Mouse (Mus musculus): ENCODE measurements around the gene Olfr954. TPM values are rescaled to one million over a fixed set of nuclear protein-coding genes. Genes with fewer than 3 reads are reported as not detected.

Gene Olfr954
- not detected for total RNA-seq (2021)

GRCm38 (mm10) chr9:39456401-39456800 lies at the start of gene Olfr954:
Olfr954 (plus strand) TSS chr9:39456701.
- intact Hi-C loops (cut with DNase I), result no loop called here
- no peak for DNase-seq (ENCODE audit: low spot score in 2 of 2)

- DNase-seq (ENCODE audit: low spot score in 2 of 2), result no peak
- intact Hi-C loops (cut with DNase I), result no loop called here
These were observed 29.5 kb upstream of the Olfr954 start, which contains the start of gene Olfr952 for GRCm38 (mm10) chr9:39427048-39427447. Olfr952 (minus strand) TSS chr9:39427148.

DNA sequence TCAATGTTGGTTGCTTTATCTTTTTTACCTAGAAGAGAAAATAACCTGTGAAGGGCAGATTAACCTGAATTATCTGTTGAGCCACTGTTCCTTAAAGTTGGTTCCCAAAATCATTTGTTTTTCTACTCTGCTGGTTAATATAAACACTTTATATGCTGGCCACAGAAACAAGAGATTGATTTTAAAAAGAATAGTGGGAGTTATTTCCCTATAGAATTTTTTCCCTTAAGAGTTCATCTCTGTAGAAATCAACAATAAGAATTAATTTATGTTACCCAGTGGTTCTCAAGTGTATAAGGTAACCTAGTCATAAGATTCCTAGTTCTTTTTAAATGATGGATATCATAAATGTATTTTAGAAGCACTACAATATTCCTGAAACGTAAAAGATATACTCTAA lies 15.3 kb downstream of the Olfr954 start, which contains the start of gene Olfr955:
Gene Olfr955, minus strand, starts transcription at position 101 of the 400 bp plus-strand sequence.
- DNase-seq (ENCODE audit: low spot score in 2 of 2), result no peak
- intact Hi-C loops (cut with DNase I), result loop anchor here (2.0 kb wide), 1 partner anchor 39 kb away; no protein-coding TSS in a partner anchor

DNA sequence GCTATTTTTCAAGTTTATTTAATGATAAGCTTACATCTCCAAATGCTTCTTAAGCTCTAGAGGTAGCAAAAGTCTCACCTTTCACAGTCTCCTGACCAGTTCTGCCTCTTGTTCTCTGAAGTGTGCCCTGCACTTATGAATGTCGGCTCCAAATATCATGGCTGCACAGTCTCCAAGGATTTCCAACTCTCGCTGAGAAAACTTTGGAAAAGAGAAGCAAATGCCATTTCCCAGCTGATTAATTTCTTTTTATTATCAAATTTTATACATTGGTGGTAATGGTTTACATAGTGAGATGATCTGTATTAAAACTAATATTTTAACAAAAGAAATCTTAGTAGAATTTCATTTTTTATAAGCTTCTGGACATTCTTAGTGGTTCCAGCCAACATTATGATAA lies 37.4 kb downstream of the Olfr954 start, which contains the start of gene Olfr44:
Gene Olfr44, minus strand, starts transcription at position 101 of the 400 bp plus-strand sequence.
- DNase-seq (ENCODE audit: low spot score in 2 of 2), result no peak
- intact Hi-C loops (cut with DNase I), result no loop called here

GRCm38 (mm10) chr9:39508998-39509397 lies 52.5 kb downstream of the Olfr954 start:
- DNase-seq (ENCODE audit: low spot score in 2 of 2), result peak; percentile 58 to 67
- intact Hi-C loops (cut with DNase I), result loop anchor here (2.0 to 10.0 kb wide), 3 partner anchors 104 to 706 kb away; no protein-coding TSS in a partner anchor

DNA sequence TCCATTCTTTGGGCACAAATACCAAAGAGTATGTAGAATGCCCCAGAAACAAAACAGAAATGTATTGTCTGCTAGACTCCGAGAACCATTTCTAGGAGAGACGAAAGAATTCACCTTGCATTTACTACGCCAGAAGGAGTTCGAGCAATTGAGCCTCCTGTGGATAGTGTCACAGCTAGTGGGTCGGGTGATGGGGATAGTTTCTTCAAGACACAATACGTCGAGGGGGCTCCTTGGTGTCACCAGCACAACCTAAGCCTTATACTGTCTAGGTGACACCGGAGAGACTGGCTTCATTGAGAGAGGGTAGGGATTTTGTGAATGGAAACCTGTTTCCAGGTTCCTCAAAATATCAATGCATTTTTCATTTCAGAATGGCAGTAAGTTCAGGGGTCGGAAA lies 52.9 kb downstream of the Olfr954 start:
- DNase-seq (ENCODE audit: low spot score in 2 of 2), result no peak
- intact Hi-C loops (cut with DNase I), result loop anchor here (2.0 to 10.0 kb wide), 3 partner anchors 103 to 705 kb away; no protein-coding TSS in a partner anchor

Other genes starting within 250 kb of the Olfr954 start
- gene Olfr1537, start 206.7 kb upstream of the Olfr954 start, total RNA-seq (2021), result not detected
- gene Olfr945, start 179.9 kb upstream of the Olfr954 start, total RNA-seq (2021), result not detected
- not detected for gene Olfr948, start 130.7 kb upstream of the Olfr954 start, total RNA-seq (2021)
- not detected for gene Olfr951, start 69.3 kb upstream of the Olfr954 start, total RNA-seq (2021)
- not detected for gene Olfr952, start 29.6 kb upstream of the Olfr954 start, total RNA-seq (2021)
- not detected for gene Olfr955, start 15.2 kb downstream of the Olfr954 start, total RNA-seq (2021)
- gene Olfr44, start 37.3 kb downstream of the Olfr954 start, total RNA-seq (2021), result not detected
- not detected for gene Olfr957, start 59.1 kb downstream of the Olfr954 start, total RNA-seq (2021)
- gene Olfr958, start 97.4 kb downstream of the Olfr954 start, total RNA-seq (2021), result not detected
- gene Olfr959, start 118.9 kb downstream of the Olfr954 start, total RNA-seq (2021), result not detected
- gene AW551984, start 147.7 kb downstream of the Olfr954 start, total RNA-seq (2021), result 1 to 10 TPM; 5.3 to 7.1 TPM
- gene Olfr148, start 154.0 kb downstream of the Olfr954 start, total RNA-seq (2021), result not detected
- gene Olfr960, start 164.7 kb downstream of the Olfr954 start, total RNA-seq (2021), result not detected
- gene Olfr961, start 188.4 kb downstream of the Olfr954 start, total RNA-seq (2021), result not detected
- not detected for gene Olfr963, start 210.5 kb downstream of the Olfr954 start, total RNA-seq (2021)

Measured in left cerebral cortex, postnatal 25 days (tissue).